Mouse (Mus musculus) C2C12 (cell line): ENCODE results near the gene Glipr1.

Source experiments
- CEBPB ChIP-seq: IDR thresholded peaks from one replicate; pipeline ENCODE4 v1.6.1; 2011; ENCODE audit warnings: low read depth, mild to moderate bottlenecking, control low read depth, moderate library complexity
- CTCF ChIP-seq: IDR thresholded peaks from one replicate; pipeline ENCODE4 v1.5.1; 2011; ENCODE audit not compliant: control insufficient read depth, insufficient read depth, insufficient read length
- FOSL1 ChIP-seq: IDR thresholded peaks from one replicate; pipeline ENCODE4 v1.8.0; 2011; ENCODE audit warnings: mild to moderate bottlenecking, low read length; ENCODE audit not compliant: poor library complexity, insufficient read depth, severe bottlenecking
- MAX ChIP-seq: IDR thresholded peaks from one replicate; pipeline ENCODE4 v1.6.1; 2011; ENCODE audit warnings: mild to moderate bottlenecking, control low read depth
- MYOD1 ChIP-seq: IDR thresholded peaks from one replicate; pipeline ENCODE4 v1.6.1; 2011; ENCODE audit warnings: low read depth; ENCODE audit not compliant: control insufficient read depth, insufficient read length
- MYOG ChIP-seq: IDR thresholded peaks from one replicate; pipeline ENCODE4 v1.6.1; 2011; ENCODE audit not compliant: control insufficient read depth, insufficient read length; ENCODE audit errors: extremely low read depth
- USF1 ChIP-seq: IDR thresholded peaks from one replicate; pipeline ENCODE4 v1.6.1; 2011; ENCODE audit warnings: low read depth, mild to moderate bottlenecking, control low read depth, moderate library complexity

- TF ChIP-seq CTCF (no peak), USF1 (no peak), MYOG (no peak), FOSL1 (no peak), MAX (no peak), MYOD1 (no peak), CEBPB (no peak)
Observed at GRCm38 (mm10) chr10:111948041-111948440, 54.4 kb downstream of the Glipr1 start.
